Mouse (Mus musculus) heart, adult 2 months (tissue): ENCODE measurements around the gene Rras2.

Experiments
- CTCF ChIP-seq: fragments of 200-600 bp; IDR thresholded peaks from 2 replicates; pipeline ENCODE4 v1.8.1; 2022; ENCODE audit warnings: antibody characterized with exemption, mild to moderate bottlenecking, moderate library complexity
- EP300 ChIP-seq: fragments of 200-500 bp; IDR thresholded peaks from 2 replicates; pipeline ENCODE4 v1.6.1; 2011; ENCODE audit warnings: low read depth, low read length, control low read depth; ENCODE audit not compliant: insufficient read depth
- POLR2A ChIP-seq: fragments of 200-500 bp; IDR thresholded peaks from 2 replicates; pipeline ENCODE4 v1.6.1; 2011; ENCODE audit warnings: mild to moderate bottlenecking, low read depth, low read length, control low read depth; ENCODE audit not compliant: insufficient read depth

DNA sequence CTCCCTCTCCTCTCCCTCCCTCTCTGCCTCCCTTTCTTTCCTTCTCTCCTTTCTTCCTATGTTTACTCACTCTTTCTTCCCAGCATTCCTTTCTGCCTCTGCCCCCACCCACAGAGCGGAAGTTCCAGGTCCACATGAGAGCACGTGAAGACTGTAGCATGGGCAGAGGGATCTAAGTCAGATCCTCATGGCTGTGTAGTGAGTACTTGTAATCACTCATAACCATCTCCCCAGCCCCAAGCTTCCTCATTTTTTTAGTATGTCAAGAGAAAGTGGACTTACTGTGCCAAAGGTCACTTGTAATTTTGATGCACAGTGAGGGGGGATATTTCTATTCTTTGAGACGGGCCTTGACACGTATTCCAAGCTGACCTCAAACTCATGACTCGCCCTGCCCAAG, 45.4 kb upstream of the Rras2 start:
- TF ChIP-seq CTCF: no peak
- no peak for TF ChIP-seq POLR2A
- TF ChIP-seq EP300: no peak
